Mouse (Mus musculus): ENCODE results near the gene F10. TPM values are rescaled to one million over a fixed set of nuclear protein-coding genes. Genes with fewer than 3 reads are reported as not detected.
"Not testable (repeated sequence)": the region's sequence is repeated elsewhere in the genome, so short reads cannot be mapped to it uniquely, and the experiment has no call there.

Gene F10
- total RNA-seq, 2 experiments from 2014 or later = 0.83 to 3.1 TPM

DNA sequence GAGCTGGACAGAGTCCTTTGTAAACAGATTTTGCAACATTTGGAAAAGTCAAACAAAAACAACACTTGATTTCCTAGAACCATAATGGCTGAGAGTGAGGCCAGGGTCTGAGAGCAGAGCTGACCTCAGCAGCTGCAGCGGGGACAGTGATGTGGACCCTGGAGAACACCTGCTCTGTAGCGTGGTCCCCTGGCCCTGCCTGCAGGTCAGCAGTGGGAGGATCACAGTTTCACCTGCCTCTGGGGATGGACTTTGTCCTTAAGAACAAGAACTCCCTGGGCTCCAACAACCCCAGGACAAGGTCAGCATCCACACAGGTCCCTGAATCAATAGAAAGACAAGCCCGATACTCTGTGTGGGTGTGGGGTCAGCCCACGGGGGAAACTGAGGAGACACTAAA lies 20.2 kb downstream of the F10 start:
- DNase-seq (ENCODE audit: low spot score in 2 of 2) = no peak

DNA sequence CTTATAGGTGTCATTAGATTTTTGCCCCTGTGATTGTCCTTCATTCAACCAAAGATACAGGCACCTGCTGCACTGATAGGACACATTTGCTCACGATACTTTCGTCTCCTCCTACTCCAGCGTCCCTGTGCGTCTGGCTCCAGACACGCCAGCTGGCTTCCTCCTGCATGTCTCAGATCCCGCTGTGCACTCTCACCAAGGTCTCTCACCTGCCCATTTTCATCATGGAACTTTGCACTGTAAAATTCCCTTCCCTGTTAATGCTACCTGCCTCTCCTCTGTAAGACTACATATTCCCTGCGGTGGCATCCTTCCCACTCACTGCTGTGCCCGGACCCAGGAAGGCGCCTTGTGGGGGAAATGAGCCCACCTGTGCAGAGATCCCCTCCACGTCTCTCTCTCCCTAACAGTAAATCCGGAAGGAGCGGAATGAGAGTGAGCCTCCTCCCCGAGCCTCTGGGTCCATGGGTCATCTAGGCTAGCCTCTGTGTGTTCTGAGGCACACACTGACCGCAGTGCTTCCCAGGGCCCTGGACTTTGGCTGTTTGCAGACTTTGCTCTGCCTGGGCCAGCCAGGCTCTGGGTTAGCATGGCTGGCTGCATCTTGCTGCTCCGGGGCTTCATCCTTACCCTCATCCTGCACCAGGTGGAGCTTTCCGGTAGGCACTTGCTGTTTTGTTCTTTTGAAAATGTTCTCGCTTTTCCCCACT lies 23.5 kb downstream of the F10 start, which contains the start of gene Proz:
Proz (plus strand) TSS at position 474 of the 710 bp plus-strand sequence.
- no peak for DNase-seq (ENCODE audit: low spot score in 2 of 2)

DNA sequence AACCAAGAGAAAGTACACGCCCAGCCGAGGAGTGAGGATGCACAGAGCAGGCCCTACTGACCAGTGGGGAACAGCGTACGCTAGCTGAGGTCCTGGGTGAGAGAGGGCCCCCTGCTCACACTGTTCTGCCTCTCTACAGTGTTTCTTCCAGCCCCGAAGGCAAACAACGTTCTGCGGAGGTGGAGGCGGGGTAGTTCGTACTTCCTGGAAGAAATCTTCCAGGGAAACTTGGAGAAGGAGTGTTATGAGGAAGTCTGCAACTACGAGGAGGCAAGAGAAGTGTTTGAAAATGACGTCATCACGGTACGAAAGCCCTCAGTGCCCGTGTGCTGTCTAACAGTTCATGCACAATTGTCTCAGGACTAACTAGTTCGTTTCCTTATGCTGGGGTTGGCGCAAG lies 26.0 kb downstream of the F10 start:
- DNase-seq (ENCODE audit: low spot score in 2 of 2) = no peak

DNA sequence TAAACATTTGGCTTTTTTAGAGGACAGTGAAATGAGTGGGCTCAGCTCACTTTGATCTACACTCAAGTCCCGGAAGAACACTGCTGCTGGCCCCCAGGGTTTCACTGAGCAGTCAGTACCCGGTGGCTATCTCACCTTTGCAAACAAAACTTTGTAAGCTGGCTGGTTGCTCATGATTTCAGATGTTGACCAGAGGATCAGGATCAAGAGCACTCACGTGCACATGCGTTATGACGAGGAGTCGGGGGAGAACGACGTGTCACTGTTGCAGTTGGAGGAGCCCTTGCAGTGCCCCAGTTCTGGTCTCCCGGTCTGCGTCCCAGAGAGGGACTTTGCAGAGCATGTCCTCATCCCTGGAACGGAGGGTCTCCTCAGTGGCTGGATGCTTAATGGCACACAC lies 36.1 kb downstream of the F10 start:
- DNase-seq (ENCODE audit: low spot score in 2 of 2) = no peak

DNA sequence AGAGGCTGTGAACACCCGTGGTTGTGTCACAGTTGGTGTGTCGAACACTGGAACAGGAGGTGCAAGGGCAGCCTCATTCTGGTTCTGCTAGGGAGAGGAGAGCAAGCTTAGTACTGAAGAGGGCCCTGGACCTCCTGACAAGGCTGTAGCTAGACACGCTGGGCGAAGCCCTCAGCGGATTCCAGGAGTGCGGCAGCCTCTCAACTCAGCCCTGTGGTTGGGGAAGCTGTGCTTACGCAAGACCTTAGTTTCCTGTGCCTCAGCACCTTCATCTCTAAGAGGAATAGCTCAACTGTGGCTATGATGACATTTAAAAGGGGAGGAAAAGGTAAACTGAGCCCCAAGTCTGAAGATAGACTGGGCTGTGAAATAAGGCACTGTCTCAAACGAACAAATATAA lies 37.9 kb downstream of the F10 start:
- DNase-seq (ENCODE audit: low spot score in 2 of 2) = no peak

DNA sequence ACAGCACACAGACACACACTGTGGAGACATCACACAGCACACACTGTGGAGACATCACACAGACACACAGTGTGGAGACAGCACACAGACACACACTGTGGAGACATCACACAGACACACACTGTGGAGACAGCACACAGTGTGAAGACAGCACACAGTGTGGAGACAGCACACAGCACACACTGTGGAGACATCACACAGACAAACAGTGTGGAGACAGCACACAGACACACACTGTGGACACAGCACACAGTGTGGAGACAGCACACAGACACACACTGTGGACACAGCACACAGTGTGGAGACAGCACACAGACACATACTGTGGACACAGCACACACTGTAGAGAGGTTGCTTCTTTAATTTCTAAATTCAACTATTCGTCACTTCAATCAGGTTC lies 38.5 kb downstream of the F10 start:
- DNase-seq (ENCODE audit: low spot score in 2 of 2) = not testable (repeated sequence)

DNA sequence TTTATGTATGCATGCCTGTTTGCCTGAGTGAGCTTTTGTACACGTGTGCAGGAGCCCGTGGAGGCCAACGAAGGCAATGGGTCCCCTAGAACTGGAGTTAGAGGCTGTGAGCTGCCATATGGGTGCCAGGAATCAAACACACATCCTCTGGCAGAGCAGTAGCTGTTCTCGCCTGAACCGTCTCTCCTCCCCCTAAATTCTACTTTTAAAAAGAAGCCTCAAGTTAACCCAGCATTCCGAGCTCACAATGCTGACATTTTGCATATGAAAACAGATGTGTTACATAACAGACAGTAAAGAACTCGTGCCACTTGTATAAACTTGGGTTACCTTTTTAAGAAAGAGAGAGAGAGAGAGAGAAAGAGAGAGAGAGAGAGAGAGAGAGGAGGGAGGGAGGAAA lies 40.4 kb downstream of the F10 start:
- no peak for DNase-seq (ENCODE audit: low spot score in 2 of 2)

DNA sequence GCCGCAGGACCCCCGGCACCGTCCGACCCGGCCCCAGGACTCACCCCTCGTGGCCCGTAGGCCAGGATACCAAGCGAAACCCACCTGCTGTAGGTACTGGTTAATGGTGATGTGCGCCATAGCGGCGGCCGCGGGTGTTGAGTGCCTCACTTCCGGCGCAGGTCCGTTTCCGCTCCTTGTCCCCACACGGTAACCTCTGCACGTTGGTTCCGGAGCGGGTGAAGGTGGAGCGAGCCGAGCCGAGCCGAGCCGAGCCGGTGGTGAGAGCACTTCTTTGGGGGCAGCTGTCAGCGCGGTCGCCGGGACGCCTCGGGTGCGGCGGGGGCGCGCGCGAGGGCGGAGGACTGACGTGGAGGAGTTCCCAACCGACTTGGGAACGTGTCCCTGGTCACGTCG lies 67.6 kb downstream of the F10 start:
- peak; percentile 92 to 95 for DNase-seq (ENCODE audit: low spot score in 2 of 2)

DNA sequence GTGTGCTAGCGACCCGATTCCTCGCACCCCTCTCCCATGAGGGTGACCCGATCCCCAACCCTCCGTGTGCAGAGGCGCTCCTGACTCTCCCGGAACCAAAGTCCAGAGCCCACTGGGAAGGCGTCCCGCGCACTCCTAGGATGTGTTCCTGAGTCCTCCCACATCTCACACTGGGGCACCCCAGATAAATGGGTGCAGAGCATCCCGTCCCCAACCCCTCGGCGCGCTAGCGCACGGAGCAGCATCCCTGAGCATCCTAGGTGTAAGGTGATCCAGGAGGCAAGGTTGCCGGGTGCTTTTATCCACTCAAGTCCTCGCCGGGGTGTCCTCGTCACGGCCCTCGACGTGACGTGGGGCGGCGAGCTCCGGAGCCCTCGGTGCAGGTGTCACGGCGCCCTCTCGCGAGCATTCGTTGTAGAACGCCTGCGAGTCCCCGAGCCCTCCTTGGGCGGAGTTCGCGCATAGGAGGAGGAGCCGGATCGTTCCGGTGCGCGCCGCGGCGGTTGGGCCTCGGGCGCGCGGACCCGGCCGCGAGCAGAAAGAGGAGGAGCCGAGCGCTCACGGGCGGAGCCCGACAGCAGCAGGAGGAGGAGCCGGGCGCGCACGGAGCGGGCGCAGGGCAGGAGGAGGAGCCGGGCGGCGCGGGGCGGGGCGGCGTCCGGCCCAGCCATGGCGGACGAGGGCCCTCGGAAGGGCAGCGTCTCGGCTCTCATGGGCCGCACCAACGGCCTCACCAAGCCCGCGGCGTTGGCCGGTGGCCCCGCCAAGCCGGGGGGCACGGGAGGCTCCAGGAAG lies 68.2 kb downstream of the F10 start, which contains the start of the genes Pcid2 and Cul4a:
Pcid2 (minus strand) TSS at position 373 of the 795 bp plus-strand sequence.
Cul4a (plus strand) TSS at position 535 of the 795 bp plus-strand sequence.
- DNase-seq (ENCODE audit: low spot score in 2 of 2) = peak; percentile 92 to 95

DNA sequence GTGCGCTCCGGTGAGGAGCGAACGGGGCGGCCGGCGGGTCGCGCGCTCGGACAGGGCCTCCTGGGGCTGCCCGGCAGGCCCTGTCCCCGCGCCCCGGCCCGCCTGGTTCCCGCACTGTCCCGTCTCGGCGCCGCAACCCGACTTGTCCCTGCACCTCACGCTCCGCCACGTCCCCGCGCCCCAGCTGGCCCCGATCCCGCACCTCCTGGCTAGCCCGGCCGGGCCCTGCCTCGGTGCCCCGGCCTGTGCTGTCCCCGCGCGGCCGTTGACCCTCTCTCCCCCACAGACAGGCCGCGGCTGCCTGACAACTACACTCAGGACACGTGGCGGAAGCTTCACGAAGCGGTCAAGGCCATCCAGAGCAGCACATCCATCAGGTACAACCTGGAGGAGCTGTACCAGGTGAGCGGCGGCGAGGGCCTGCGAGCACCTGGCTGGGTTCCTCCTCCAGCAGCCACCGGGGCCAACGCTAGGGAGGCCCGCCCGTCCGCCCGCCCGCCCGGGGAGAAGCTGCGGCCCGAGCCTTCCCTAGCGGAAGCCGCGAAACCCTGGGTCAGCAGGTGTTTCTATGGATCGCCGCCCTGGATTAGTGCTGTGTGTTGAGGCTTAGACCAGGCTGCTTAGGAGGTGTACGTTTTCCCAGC lies 68.9 kb downstream of the F10 start:
- no peak for DNase-seq (ENCODE audit: low spot score in 2 of 2)

Other genes starting within 250 kb of the F10 start
- gene Mcf2l, start 163.5 kb upstream of the F10 start, total RNA-seq (2021) = 10 to 100 TPM; 31.1 to 32.0 TPM
- 1 to 10 TPM in 1 of 2 experiments, under 1 TPM in 1; 0.48 to 1.2 TPM for gene F7, start 11.3 kb upstream of the F10 start, total RNA-seq (2021)
- gene Proz, start 23.6 kb downstream of the F10 start, total RNA-seq (2021) = not detected
- 10 to 100 TPM; 19.4 to 20.9 TPM for gene Pcid2, start 68.2 kb downstream of the F10 start, total RNA-seq (2021)
- gene Cul4a, start 68.3 kb downstream of the F10 start, total RNA-seq (2021) = 100 to 1,000 TPM in 1 of 2 experiments, 10 to 100 TPM in 1; 77.3 to 136 TPM
- 100 to 1,000 TPM; 456 to 471 TPM for gene Lamp1, start 121.9 kb downstream of the F10 start, total RNA-seq (2021)
- gene Grtp1, start 163.3 kb downstream of the F10 start, total RNA-seq (2021) = 10 to 100 TPM in 1 of 2 experiments, 1 to 10 TPM in 1; 9.1 to 15.3 TPM
- 10 to 100 TPM in 1 of 2 experiments, 1 to 10 TPM in 1; 7.8 to 18.5 TPM for gene Adprhl1, start 216.9 kb downstream of the F10 start, total RNA-seq (2021)

Measured in adrenal gland, adult 18-20 months (tissue).